Mouse (Mus musculus) C2C12 (cell line): ENCODE measurements around the gene Dennd4b.

Experiments
- CTCF ChIP-seq: IDR thresholded peaks from one replicate; pipeline ENCODE4 v1.5.1; 2011; ENCODE audit not compliant: control insufficient read depth, insufficient read depth, insufficient read length
- MYOD1 ChIP-seq: IDR thresholded peaks from one replicate; pipeline ENCODE4 v1.6.1; 2011; ENCODE audit warnings: low read depth; ENCODE audit not compliant: control insufficient read depth, insufficient read length

DNA sequence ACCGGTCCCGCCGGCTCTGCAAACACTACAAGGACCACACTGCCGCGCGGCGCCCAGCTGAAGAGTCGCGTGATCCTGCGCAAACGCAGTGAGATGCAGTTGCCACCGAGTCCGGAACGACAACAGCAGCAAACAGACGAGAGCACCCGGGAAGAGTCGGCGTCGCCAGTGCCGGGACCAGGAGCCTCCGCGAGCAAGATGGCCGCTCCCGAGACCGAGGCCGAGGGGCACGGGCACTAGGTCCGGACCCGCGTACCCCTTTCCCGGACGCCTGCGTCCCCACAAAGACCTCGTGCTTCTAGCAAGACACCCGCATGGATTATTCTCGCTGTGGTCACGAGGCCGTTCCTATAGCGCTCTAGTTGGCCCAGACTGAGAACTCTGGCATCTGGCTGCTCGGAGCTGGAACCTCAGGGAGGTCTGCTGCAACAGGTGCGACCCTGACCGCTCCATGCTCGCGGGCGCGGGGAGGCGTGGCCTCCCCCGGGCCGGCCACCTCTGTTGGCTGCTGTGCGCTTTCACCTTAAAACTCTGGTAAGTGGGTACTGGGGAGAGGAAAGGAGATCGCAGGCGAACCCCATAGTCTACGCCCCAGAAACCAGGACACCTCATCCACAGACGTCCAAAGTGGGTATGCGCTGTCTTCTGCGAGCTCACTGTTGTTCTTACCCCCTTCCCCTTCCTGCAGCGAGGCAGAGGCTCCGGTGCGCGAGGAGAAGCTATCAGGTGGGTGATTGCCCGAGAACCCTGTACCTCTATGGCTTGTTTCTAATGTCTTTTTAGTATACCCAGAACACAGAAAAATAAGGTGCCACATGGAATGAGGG lies 33.3 kb upstream of the Dennd4b start, which contains the start of gene Jtb:
- TF ChIP-seq CTCF (no peak), MYOD1 (peak; percentile 58)
